9 mouse cellular contexts compared by ENCODE assay signal in the genomic region with DNA sequence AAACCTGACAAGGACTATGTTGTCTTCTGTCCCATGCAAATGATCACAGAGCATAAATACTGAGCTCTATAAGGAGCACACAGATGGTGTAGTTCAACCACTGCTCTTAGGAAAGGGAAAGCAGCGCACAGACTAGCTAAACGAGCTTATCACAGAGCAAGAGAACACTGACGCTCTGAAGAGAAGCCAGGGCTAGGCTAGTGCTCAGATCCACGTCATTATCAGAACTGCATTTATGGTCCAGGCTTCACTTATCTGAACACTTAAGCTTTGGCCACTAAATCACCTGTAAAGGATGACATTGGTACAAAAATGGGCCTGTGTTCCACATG. TPM values are rescaled to one million over a fixed set of nuclear protein-coding genes. Genes with fewer than 3 reads are reported as not detected.
DNase-seq lines count a peak whose midpoint lies in the region; ATAC-seq and TF ChIP-seq lines count a peak whose summit lies in the region.
"Had no signal": no experiment of that assay in that cellular context is flagged by ENCODE, and none has a peak within 500 bp of the region (broad histone marks: within the 10 kb centered on the region; RNA-seq: fewer than 3 reads in every experiment).

No protein-coding gene starts in this region.

- no peak for DNase-seq in frontal cortex, postnatal 10 days (ENCODE audit: low spot score in 2 of 2)
- no peak for DNase-seq in lung, embryonic 14.5 days
- DNase-seq in lung, postnatal 10 days: no peak
- DNase-seq in midbrain, embryonic 10.5 days (ENCODE audit: low spot score): no peak
- DNase-seq in testis, postnatal 14 days (ENCODE audit: low spot score): no peak
- no peak for DNase-seq in kidney, postnatal 36 days

- H3K36me3 ChIP-seq in lung, embryonic 14.5 days (ENCODE audit: insufficient read depth): peaks cover 16% of the 10 kb centered on the region; the same call in 1 of the 2 replicates
- H3K36me3 ChIP-seq in midbrain, embryonic 10.5 days: peaks cover 29% of the 10 kb centered on the region
- H3K36me3 ChIP-seq: intestine, embryonic 15.5 days had no signal

- H3K4me2 ChIP-seq in lung, embryonic 14.5 days: no peak overlapping the region
- H3K4me2 ChIP-seq: intestine, embryonic 15.5 days had no signal

- no peak for TF ChIP-seq CTCF in lung, embryonic 14.5 days (IDR thresholded peaks at IDR 0.05; ENCODE audit: low read depth)

- H3K27me3 ChIP-seq in lung, embryonic 14.5 days (ENCODE audit: insufficient read depth, low read length): no peaks in the 10 kb centered on the region
- H3K27me3 ChIP-seq in midbrain, embryonic 10.5 days (ENCODE audit: low read depth, poor library complexity, severe bottlenecking): no peaks in the 10 kb centered on the region
- H3K27me3 ChIP-seq: intestine, embryonic 15.5 days had no signal

- no peaks in the 10 kb centered on the region for H3K4me1 ChIP-seq in lung, embryonic 14.5 days (ENCODE audit: insufficient read depth)
- peaks cover 58% of the 10 kb centered on the region for H3K4me1 ChIP-seq in midbrain, embryonic 10.5 days

- H3K9ac ChIP-seq in lung, embryonic 14.5 days: no peak overlapping the region
- H3K9ac ChIP-seq: intestine, embryonic 15.5 days had no signal

- peak overlapping the region; percentile 42; the same call in 1 of the 2 replicates for H3K27ac ChIP-seq in lung, embryonic 14.5 days (ENCODE audit: low read depth)
- peak overlapping the region; percentile 71 for H3K27ac ChIP-seq in midbrain, embryonic 10.5 days (replicated peaks)
- H3K27ac ChIP-seq: intestine, embryonic 15.5 days had no signal

- H3K9me3 ChIP-seq in lung, embryonic 14.5 days (ENCODE audit: low read depth, low read length): no peaks in the 10 kb centered on the region
- H3K9me3 ChIP-seq in midbrain, embryonic 10.5 days (replicated peaks): no peaks in the 10 kb centered on the region
- H3K9me3 ChIP-seq: intestine, embryonic 15.5 days had no signal

- WGBS in lung, embryonic 14.5 days: 49% methylated on average over 4 of the region's 4 CpGs
- WGBS in midbrain, embryonic 10.5 days: 52% methylated on average over 4 of the region's 4 CpGs

- ATAC-seq in frontal cortex, adult (ENCODE audit: low TSS enrichment): peak; percentile 68
- ATAC-seq in lung, embryonic 14.5 days (ENCODE audit: insufficient read depth): no peak
- ATAC-seq in erythroblast, adult 5-6 weeks (replicated peaks; ENCODE audit: low FRiP score, poor library complexity, severe bottlenecking): no peak
- ATAC-seq: intestine, embryonic 15.5 days had no signal

- H3K4me3 ChIP-seq in lung, embryonic 14.5 days (ENCODE audit: low read depth, low read length): no peak overlapping the region
- H3K4me3 ChIP-seq in midbrain, embryonic 10.5 days: 0 out of 2 replicates have a peak overlapping the region, but pooled peaks have one; percentile 3
- H3K4me3 ChIP-seq: intestine, embryonic 15.5 days had no signal

RNA-seq across cellular contexts. Expression of gene Oaz2, which starts 57.5 kb away (rescaled TPM):
- 263 and 267 TPM in 2 replicates for polyA plus RNA-seq in lung, embryonic 14.5 days (2014; fragmentation: Nextera tagmentation; extraction: Ambion mirVana)
- 234 and 269 TPM in 2 replicates for polyA plus RNA-seq in midbrain, embryonic 10.5 days (2016; fragmentation: Nextera tagmentation; extraction: Ambion mirVana)
- 8.3 and 9.0 TPM in 2 replicates for total RNA-seq in erythroblast, adult 5-6 weeks (2015; ENCODE audit: low replicate concordance)
- total RNA-seq in erythroblast, adult 5-6 weeks (2017; ENCODE audit: low replicate concordance): 16.3 and 17.7 TPM in 2 replicates
